ENCODE assay signal across 24 mouse cellular contexts in the genomic region with DNA sequence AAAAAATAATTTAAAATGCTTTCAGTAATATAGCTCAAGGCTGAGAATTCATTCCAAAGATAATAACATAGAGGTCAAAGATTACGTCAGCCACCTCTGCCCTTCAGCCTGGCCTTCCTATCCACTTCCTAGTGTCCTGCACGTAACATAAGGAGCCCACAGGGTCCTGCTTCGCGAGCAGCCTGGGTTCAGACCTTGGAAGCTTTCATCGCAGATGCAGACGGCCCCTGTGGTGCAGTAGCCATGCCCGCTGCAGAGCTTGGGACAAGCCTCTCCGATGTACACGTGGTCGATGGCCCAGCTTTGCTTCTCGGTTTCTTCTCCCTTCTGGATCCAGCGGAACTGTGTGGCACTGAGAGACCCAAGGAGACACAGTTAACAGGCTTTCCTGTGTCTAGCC. TPM values are rescaled to one million over a fixed set of nuclear protein-coding genes. Genes with fewer than 3 reads are reported as not detected.
DNase-seq lines count a peak whose midpoint lies in the region; ATAC-seq and TF ChIP-seq lines count a peak whose summit lies in the region.
"Had no signal": no experiment of that assay in that cellular context is flagged by ENCODE, and none has a peak within 500 bp of the region (broad histone marks: within the 10 kb centered on the region; RNA-seq: fewer than 3 reads in every experiment).

No protein-coding gene starts in this region.

- no peaks in the 10 kb centered on the region for H3K9me3 ChIP-seq in kidney, postnatal 0 days (replicated peaks; ENCODE audit: low read length)
- H3K9me3 ChIP-seq: embryonic facial prominence, embryonic 10.5 days; forebrain, embryonic 13.5 days; heart, embryonic 13.5 days; hindbrain, embryonic 13.5 days; intestine, embryonic 15.5 days had no signal

- no peak for TF ChIP-seq CTCF in kidney, postnatal 0 days (IDR thresholded peaks at IDR 0.05; ENCODE audit: low read depth)

- DNase-seq in embryo, embryonic 11 days, result peak; percentile 16
- no peak for DNase-seq in embryo, embryonic 9.5 days (ENCODE audit: extremely low spot score)
- peak; percentile 1 for DNase-seq in kidney, postnatal 0 days (ENCODE audit: low spot score)
- DNase-seq in kidney, postnatal 25 days, result no peak
- peak; percentile 69 for DNase-seq in adrenal gland, postnatal 10 days
- no peak for DNase-seq in right cerebral cortex, postnatal 36 days (ENCODE audit: low spot score in 2 of 2)
- no peak for DNase-seq in lung, postnatal 4 days
- DNase-seq: cerebellum, adult 2 months; cerebellum, postnatal 10 days; gastrocnemius, postnatal 10 days; heart, adult 2 months; heart, postnatal 4 days; kidney, adult 18-20 months had no signal

- H3K4me1 ChIP-seq in kidney, postnatal 0 days (replicated peaks; ENCODE audit: insufficient read depth, low read length), result no peaks in the 10 kb centered on the region
- H3K4me1 ChIP-seq: forebrain, embryonic 13.5 days; intestine, embryonic 15.5 days had no signal

- H3K27ac ChIP-seq in kidney, postnatal 0 days, result no peak overlapping the region
- H3K27ac ChIP-seq: embryonic facial prominence, embryonic 10.5 days; forebrain, embryonic 13.5 days; heart, adult 2 months; heart, embryonic 13.5 days; hindbrain, embryonic 13.5 days; intestine, embryonic 15.5 days had no signal

- no peak overlapping the region for H3K4me3 ChIP-seq in kidney, postnatal 0 days (replicated peaks; ENCODE audit: low read depth, low read length)
- H3K4me3 ChIP-seq: embryonic facial prominence, embryonic 10.5 days; forebrain, embryonic 13.5 days; heart, adult 2 months; heart, embryonic 13.5 days; hindbrain, embryonic 13.5 days; intestine, embryonic 15.5 days had no signal

- no peak overlapping the region for H3K4me2 ChIP-seq in kidney, postnatal 0 days (ENCODE audit: low read length)
- H3K4me2 ChIP-seq: forebrain, embryonic 13.5 days; heart, embryonic 13.5 days; hindbrain, embryonic 13.5 days; intestine, embryonic 15.5 days had no signal

- no peak overlapping the region for H3K9ac ChIP-seq in kidney, postnatal 0 days (ENCODE audit: low read depth, low read length)
- H3K9ac ChIP-seq: forebrain, embryonic 13.5 days; heart, embryonic 13.5 days; hindbrain, embryonic 13.5 days; intestine, embryonic 15.5 days had no signal

- no peak for ATAC-seq in kidney, postnatal 0 days (replicated peaks; ENCODE audit: low FRiP score, low read depth)
- ATAC-seq: forebrain, embryonic 13.5 days; intestine, embryonic 15.5 days had no signal

- H3K36me3 ChIP-seq in kidney, postnatal 0 days (ENCODE audit: insufficient read depth, low read length), result no peaks in the 10 kb centered on the region
- H3K36me3 ChIP-seq: embryonic facial prominence, embryonic 10.5 days; heart, embryonic 13.5 days; hindbrain, embryonic 13.5 days; intestine, embryonic 15.5 days had no signal

- no peaks in the 10 kb centered on the region for H3K27me3 ChIP-seq in kidney, postnatal 0 days (ENCODE audit: insufficient read depth, low read length)
- H3K27me3 ChIP-seq: forebrain, embryonic 13.5 days; heart, embryonic 13.5 days; hindbrain, embryonic 13.5 days; intestine, embryonic 15.5 days had no signal

- 62% methylated on average over 12 of the region's 12 CpGs for WGBS in kidney, postnatal 0 days

RNA-seq across cellular contexts. Expression of gene Slc26a5, which starts 36.0 kb away (rescaled TPM):
- polyA plus RNA-seq in kidney, postnatal 0 days (2015; fragmentation: Nextera tagmentation; extraction: Ambion mirVana), result not detected in 2 replicates
- not detected for total RNA-seq in adrenal gland, postnatal 10 days (2021)
- total RNA-seq: adrenal gland, adult 18-20 months; gastrocnemius, postnatal 10 days; gastrocnemius, postnatal 4 days; heart, adult 2 months; heart, postnatal 4 days; MEL had no signal
- polyA plus RNA-seq: C2C12; embryonic facial prominence, embryonic 14.5 days; heart, adult 2 months; heart, embryonic 13.5 days; heart, postnatal 0 days; intestine, embryonic 15.5 days had no signal

Comparison
In these comparisons a context has a peak if more than half of its experiments do, and no peak if none do; other contexts are left out.
1. DNase-seq: peak in embryo, embryonic 11 days (single experiment), kidney, postnatal 0 days (single experiment) and adrenal gland, postnatal 10 days (single experiment); none in embryo, embryonic 9.5 days (single experiment), kidney, postnatal 25 days (0 of 2), right cerebral cortex, postnatal 36 days (0 of 2) and lung, postnatal 4 days (0 of 2).